Mouse (Mus musculus): Measurements from ENCODE around the gene Gm49510. TPM values are rescaled to one million over a fixed set of nuclear protein-coding genes. Genes with fewer than 3 reads are reported as not detected.

The Gm49510 gene
- polyA plus RNA-seq, 1 experiment from 2014 or later, result 0.74 TPM

DNA sequence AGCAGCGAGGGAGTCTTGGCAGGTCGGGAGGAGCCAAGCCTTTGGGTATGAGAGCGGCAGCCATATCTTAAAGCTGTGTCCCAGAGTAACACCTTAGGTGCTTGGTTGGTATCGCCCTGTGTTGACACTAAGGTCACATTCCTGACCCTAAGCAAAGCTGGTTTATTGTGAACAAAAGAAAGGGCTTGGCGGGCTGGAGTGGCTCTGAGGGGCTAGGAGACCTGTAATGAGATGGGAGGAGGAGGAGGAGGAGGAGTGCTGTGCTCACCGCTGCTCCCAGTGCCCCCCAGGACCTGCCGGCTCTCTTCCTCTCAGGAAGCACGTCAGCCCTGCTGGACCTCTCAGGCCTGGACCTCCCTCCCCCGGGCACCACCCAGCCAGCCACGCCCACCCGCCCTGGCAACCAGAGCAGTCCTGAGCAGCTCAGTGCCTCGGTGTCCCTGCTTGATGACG lies 10.0 kb upstream of the Gm49510 start:
- Histone ChIP-seq H3K9me3 (no peaks in the 10 kb centered on the region), H3K27ac (replicated peaks) (peak overlapping the region; percentile 77), H3K36me3 (replicated peaks) (peaks cover 98% of the 10 kb centered on the region), H3K4me1 (peaks cover 44% of the 10 kb centered on the region), H3K27me3 (replicated peaks; ENCODE audit: low read depth, poor library complexity, severe bottlenecking) (no peaks in the 10 kb centered on the region), H3K4me3 (peak overlapping the region; percentile 1; the same call in 1 of the 2 replicates)
- WGBS, result 21% methylated on average over 13 of the region's 13 CpGs
- peak; percentile 53 for DNase-seq (ENCODE audit: low spot score)

DNA sequence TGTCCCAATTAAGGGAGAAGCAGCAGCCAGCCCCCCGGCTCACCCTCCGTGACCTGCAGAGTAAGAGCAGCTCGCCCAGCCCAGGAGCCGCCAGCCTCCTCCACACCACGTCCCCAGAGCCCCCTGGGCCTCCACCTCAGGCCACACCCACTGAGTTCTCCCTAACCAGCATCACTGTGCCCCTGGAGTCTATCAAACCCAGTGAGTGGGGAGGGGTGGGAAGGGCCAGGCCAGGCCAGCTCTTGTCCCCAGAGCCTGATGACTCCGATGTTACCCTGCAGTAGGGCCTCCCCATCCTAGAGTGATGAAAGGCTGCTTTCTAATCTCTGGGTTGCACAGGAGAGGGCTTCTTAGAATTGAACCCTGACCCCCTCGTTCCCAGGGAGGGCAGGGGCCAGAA lies 7.0 kb upstream of the Gm49510 start:
- DNase-seq (ENCODE audit: low spot score), result no peak
- 57% methylated on average over 7 of the region's 7 CpGs for WGBS
- Histone ChIP-seq H3K4me1 (peaks cover 73% of the 10 kb centered on the region), H3K9me3 (no peaks in the 10 kb centered on the region), H3K4me3 (no peak overlapping the region), H3K27ac (replicated peaks) (0 out of 2 replicates have a peak overlapping the region, but pooled peaks have one; percentile 1), H3K36me3 (replicated peaks) (peaks cover 83% of the 10 kb centered on the region), H3K27me3 (replicated peaks; ENCODE audit: low read depth, poor library complexity, severe bottlenecking) (no peaks in the 10 kb centered on the region)

DNA sequence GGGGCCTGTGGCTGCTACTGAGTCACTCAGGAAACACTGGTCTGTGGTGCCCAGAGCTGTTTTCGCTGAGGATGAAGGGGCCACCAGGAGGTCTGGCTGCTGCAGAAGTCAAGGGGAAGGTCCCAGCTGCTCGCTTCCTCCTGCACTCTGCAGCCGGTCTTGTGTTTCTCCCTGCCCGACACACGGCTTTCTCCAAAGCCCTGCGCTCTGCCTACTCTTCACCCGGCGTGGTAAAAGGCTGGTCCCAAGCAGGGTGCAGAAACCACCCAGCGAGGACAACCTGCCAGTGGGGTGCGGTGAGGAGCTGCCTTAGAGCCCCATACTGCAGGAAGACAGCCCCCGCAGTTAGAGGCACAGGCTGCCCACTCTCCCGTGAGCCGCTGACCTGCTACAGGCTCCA lies 4.7 kb upstream of the Gm49510 start:
- 0 out of 2 replicates have a peak overlapping the region, but pooled peaks have one; percentile 62 for H3K27ac ChIP-seq (replicated peaks)
- H3K4me1 ChIP-seq, result peaks cover 82% of the 10 kb centered on the region
- peaks cover 60% of the 10 kb centered on the region for H3K36me3 ChIP-seq (replicated peaks)

DNA sequence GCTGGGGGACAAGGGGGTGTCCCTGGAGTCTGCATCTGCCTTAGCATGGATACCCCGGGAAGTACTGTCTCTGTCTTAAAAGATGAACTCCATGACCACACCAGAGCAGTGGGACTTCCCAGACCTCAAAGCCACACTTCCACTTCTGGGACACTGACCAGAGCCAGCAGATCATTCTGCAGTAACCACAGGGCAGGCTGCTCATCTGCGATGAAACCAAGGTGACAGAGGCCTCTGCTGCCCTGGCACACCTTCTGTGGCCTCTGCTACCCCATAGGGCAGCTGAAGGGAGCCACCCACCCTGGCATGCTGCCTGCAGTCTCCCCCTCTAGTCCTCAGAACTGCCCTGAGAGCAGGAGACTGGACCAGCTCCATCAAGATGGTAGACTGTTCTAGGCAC lies 3.7 kb upstream of the Gm49510 start:
- DNase-seq (ENCODE audit: low spot score), result no peak
- H3K4me3 ChIP-seq, result no peak overlapping the region
- peaks cover 51% of the 10 kb centered on the region for H3K36me3 ChIP-seq (replicated peaks)
- 83% methylated on average over 2 of the region's 2 CpGs for WGBS
- H3K27ac ChIP-seq (replicated peaks), result peak overlapping the region; percentile 2; the same call in 1 of the 2 replicates
- no peaks in the 10 kb centered on the region for H3K9me3 ChIP-seq
- 0 out of 2 replicates have a peak, but pooled peaks cover 11% of the 10 kb centered on the region for H3K27me3 ChIP-seq (replicated peaks; ENCODE audit: low read depth, poor library complexity, severe bottlenecking)
- H3K4me1 ChIP-seq, result peaks cover 89% of the 10 kb centered on the region

More for the DNA sequence above, 4.7 kb upstream of the Gm49510 start:
- WGBS, result 78% methylated on average over 13 of the region's 13 CpGs
- Histone ChIP-seq H3K27me3 (replicated peaks; ENCODE audit: low read depth, poor library complexity, severe bottlenecking) (0 out of 2 replicates have a peak, but pooled peaks cover 9% of the 10 kb centered on the region), H3K4me3 (0 out of 2 replicates have a peak overlapping the region, but pooled peaks have one; percentile 0), H3K9me3 (no peaks in the 10 kb centered on the region)
- no peak for DNase-seq (ENCODE audit: low spot score)

- H3K4me1 ChIP-seq, result peaks cover 94% of the 10 kb centered on the region
These were observed 3.3 kb upstream of the Gm49510 start for GRCm38 (mm10) chr15:78896149-78896548.

DNA sequence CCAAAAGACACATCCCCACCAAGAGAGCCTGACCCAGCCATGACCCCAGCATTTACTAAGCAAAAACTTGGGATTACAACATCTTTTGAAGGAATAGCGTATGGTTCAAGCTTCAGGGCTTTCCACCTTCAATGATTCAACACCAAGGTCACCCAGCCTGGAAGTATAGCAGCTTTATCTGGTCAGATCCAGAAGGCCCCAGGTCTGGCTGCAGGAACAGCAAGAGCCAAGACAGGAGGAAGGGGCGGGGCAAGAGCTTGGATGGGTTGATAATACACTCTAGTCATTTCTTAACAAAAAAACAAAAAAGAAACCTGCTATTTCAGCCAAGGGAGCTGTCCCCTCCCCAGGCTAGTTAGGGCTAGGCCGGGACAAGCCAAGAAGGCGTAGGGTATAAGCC lies 2.0 kb upstream of the Gm49510 start:
- H3K9me3 ChIP-seq, result no peaks in the 10 kb centered on the region
- no peak overlapping the region for H3K4me3 ChIP-seq
- H3K4me1 ChIP-seq, result peaks cover 93% of the 10 kb centered on the region
- 86% methylated on average over 4 of the region's 4 CpGs for WGBS
- peaks cover 42% of the 10 kb centered on the region for H3K36me3 ChIP-seq (replicated peaks)
- peak overlapping the region; percentile 19 for H3K27ac ChIP-seq (replicated peaks)
- H3K27me3 ChIP-seq (replicated peaks; ENCODE audit: low read depth, poor library complexity, severe bottlenecking), result 0 out of 2 replicates have a peak, but pooled peaks cover 24% of the 10 kb centered on the region
- DNase-seq (ENCODE audit: low spot score), result no peak

More at GRCm38 (mm10) chr15:78896149-78896548, 3.3 kb upstream of the Gm49510 start:
- H3K27me3 ChIP-seq (replicated peaks; ENCODE audit: low read depth, poor library complexity, severe bottlenecking), result 0 out of 2 replicates have a peak, but pooled peaks cover 15% of the 10 kb centered on the region
- no peak for DNase-seq (ENCODE audit: low spot score)
- H3K4me3 ChIP-seq, result no peak overlapping the region
- no peaks in the 10 kb centered on the region for H3K9me3 ChIP-seq
- 85% methylated on average over 3 of the region's 3 CpGs for WGBS
- peaks cover 47% of the 10 kb centered on the region for H3K36me3 ChIP-seq (replicated peaks)
- peak overlapping the region; percentile 2 for H3K27ac ChIP-seq (replicated peaks)

DNA sequence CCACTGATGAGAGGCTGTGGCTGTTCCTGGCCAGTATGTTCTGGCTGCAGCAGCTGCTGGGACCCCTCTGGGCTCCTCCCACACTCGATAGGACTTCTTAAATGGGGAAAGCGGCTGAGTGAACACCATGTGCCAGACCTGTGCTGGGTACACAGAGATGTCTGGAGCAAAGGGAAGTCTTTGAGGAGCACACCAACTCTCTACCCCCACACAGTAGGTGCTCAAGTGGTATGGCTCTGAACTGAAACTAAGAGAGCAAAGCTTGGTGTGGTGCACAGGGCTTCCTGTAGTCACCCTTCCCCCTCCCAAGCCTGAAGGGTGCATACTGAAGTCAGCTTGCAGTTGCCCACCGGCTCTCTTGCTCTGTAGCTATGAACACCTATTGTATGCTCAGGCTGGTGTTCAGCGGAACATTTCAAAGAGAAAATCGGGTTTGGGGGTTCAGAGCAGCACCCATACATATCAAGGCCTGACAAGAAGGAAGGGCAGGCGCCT lies 913 bp upstream of the Gm49510 start:
- Histone ChIP-seq H3K9me3 (no peaks in the 10 kb centered on the region), H3K4me1 (peaks cover 82% of the 10 kb centered on the region), H3K27ac (replicated peaks) (peak overlapping the region; percentile 87), H3K36me3 (replicated peaks) (peaks cover 42% of the 10 kb centered on the region), H3K4me3 (peak overlapping the region; percentile 79), H3K27me3 (replicated peaks; ENCODE audit: low read depth, poor library complexity, severe bottlenecking) (0 out of 2 replicates have a peak, but pooled peaks cover 24% of the 10 kb centered on the region)
- WGBS, result 57% methylated on average over 6 of the region's 6 CpGs
- DNase-seq (ENCODE audit: low spot score), result no peak

DNA sequence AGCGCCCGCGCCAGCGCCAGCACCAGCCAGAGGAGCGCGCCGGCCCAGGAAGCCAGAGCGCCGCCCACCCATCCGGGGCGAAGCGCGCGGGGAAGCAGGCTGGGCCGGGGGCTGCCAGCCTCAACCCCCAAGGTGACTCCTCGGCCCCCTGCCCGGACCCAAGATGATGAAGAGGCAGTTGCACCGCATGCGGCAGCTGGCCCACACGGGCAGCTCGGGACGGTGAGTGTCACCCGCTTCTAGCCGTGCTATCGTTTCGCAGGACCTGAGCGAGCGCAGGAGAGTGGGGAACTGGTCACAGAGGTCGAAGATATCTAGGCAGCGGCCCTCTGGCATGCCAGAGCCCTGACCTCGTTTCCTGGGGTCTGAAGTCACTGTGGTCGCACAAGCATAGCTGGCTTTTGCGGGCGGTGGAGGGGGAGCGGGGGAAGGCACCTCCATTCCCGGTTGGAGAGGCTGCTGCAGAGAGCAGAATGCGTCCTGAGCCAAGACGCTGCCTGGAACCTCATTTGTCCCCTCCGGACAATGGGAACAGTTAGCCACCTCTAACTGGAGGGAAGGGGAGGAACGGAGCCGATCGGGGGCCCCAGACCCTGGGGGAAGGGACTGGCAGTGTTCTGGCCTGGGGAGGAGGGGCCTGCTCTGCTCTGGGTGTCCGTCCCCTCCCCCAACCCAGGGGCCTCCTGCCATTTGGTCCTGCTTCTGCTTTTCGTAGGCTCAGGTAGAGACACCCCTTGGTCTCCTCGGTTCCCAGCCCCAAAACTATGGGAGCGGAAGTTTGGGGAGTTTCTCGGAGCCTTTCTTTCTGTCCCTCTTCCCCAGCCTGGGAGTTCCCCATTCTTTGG lies 495 bp downstream of the Gm49510 start, which contains the start of gene Sh3bp1:
Gene Sh3bp1 (plus strand): TSS at position 29 of the 845 bp plus-strand sequence.
- H3K36me3 ChIP-seq (replicated peaks), result peaks cover 42% of the 10 kb centered on the region
- peak; percentile 84 for DNase-seq (ENCODE audit: low spot score)
- H3K4me1 ChIP-seq, result peaks cover 68% of the 10 kb centered on the region
- H3K4me3 ChIP-seq, result peak within 1 kb of the TSS; percentile 79
- H3K9me3 ChIP-seq, result no peaks in the 10 kb centered on the region
- 0 out of 2 replicates have a peak, but pooled peaks cover 24% of the 10 kb centered on the region for H3K27me3 ChIP-seq (replicated peaks; ENCODE audit: low read depth, poor library complexity, severe bottlenecking)
- peak within 1 kb of the TSS; percentile 87 for H3K27ac ChIP-seq (replicated peaks)
- WGBS, result 1% methylated on average over 47 of the region's 47 CpGs

GRCm38 (mm10) chr15:78900585-78901421 lies 1.3 kb downstream of the Gm49510 start:
- peaks cover 42% of the 10 kb centered on the region for H3K36me3 ChIP-seq (replicated peaks)
- peak overlapping the region; percentile 87 for H3K27ac ChIP-seq (replicated peaks)
- peaks cover 61% of the 10 kb centered on the region for H3K4me1 ChIP-seq
- DNase-seq (ENCODE audit: low spot score), result peak; percentile 34
- no peaks in the 10 kb centered on the region for H3K9me3 ChIP-seq
- peak overlapping the region; percentile 79 for H3K4me3 ChIP-seq
- 16% methylated on average over 18 of the region's 18 CpGs for WGBS
- H3K27me3 ChIP-seq (replicated peaks; ENCODE audit: low read depth, poor library complexity, severe bottlenecking), result 0 out of 2 replicates have a peak, but pooled peaks cover 24% of the 10 kb centered on the region

GRCm38 (mm10) chr15:78901422-78901789 lies 1.9 kb downstream of the Gm49510 start:
- peak; percentile 31 for DNase-seq (ENCODE audit: low spot score)
- Histone ChIP-seq H3K27me3 (replicated peaks; ENCODE audit: low read depth, poor library complexity, severe bottlenecking) (0 out of 2 replicates have a peak, but pooled peaks cover 24% of the 10 kb centered on the region), H3K36me3 (replicated peaks) (peaks cover 47% of the 10 kb centered on the region), H3K9me3 (no peaks in the 10 kb centered on the region), H3K27ac (replicated peaks) (peak overlapping the region; percentile 87), H3K4me1 (peaks cover 55% of the 10 kb centered on the region), H3K4me3 (peak overlapping the region; percentile 79)
- WGBS, result 38% methylated on average over 8 of the region's 8 CpGs

GRCm38 (mm10) chr15:78903243-78903642 lies 3.8 kb downstream of the Gm49510 start:
- Histone ChIP-seq H3K4me3 (no peak overlapping the region), H3K4me1 (peaks cover 37% of the 10 kb centered on the region), H3K9me3 (no peaks in the 10 kb centered on the region), H3K27me3 (replicated peaks; ENCODE audit: low read depth, poor library complexity, severe bottlenecking) (0 out of 2 replicates have a peak, but pooled peaks cover 24% of the 10 kb centered on the region), H3K36me3 (replicated peaks) (peaks cover 66% of the 10 kb centered on the region), H3K27ac (replicated peaks) (peak overlapping the region; percentile 42; the same call in 1 of the 2 replicates)
- DNase-seq (ENCODE audit: low spot score), result peak; percentile 81
- WGBS, result 9% methylated on average over 2 of the region's 2 CpGs

DNA sequence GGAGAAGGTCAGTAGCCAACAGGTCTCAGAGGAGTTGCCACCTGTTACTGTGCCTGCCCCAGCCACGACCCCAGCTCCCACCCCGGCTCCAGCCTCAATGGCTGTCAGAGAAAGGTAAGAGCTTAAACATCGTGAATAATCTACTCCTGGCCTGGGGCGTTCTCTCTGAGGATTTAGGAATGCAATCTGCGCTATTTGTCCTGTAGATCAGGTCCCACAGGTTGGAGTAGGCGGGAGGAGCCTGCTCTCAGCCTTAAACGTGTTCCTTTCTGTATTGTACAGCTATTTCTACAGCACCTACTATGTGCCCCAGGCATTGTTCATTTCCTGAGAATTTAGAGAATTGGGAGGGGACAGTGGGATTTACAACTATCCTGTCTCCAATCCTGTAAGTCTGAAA lies 8.9 kb downstream of the Gm49510 start:
- peaks cover 15% of the 10 kb centered on the region for H3K4me1 ChIP-seq
- DNase-seq (ENCODE audit: low spot score), result no peak
- WGBS, result 75% methylated on average over 7 of the region's 7 CpGs
- H3K4me3 ChIP-seq, result no peak overlapping the region
- H3K36me3 ChIP-seq (replicated peaks), result peaks cover 84% of the 10 kb centered on the region
- no peak overlapping the region for H3K27ac ChIP-seq (replicated peaks)
- H3K27me3 ChIP-seq (replicated peaks; ENCODE audit: low read depth, poor library complexity, severe bottlenecking), result no peaks in the 10 kb centered on the region
- H3K9me3 ChIP-seq, result no peaks in the 10 kb centered on the region

Measured in embryonic facial prominence, embryonic 10.5 days (tissue).